Mouse (Mus musculus) MEL (cell line): ENCODE measurements around the gene Slc7a8. TPM values are rescaled to one million over a fixed set of nuclear protein-coding genes. Genes with fewer than 3 reads are reported as not detected.

Experiments
- DNase-seq: peaks from one replicate; pipeline ENCODE4 v3.0.0; 2011; ENCODE audit warnings: low read depth, low spot score
- H3K27ac ChIP-seq: 2 replicates; pipeline ENCODE4 v1.5.1; 2012; ENCODE audit warnings: low read depth, mild to moderate bottlenecking, control low read depth, low read length, moderate library complexity; ENCODE audit not compliant: control insufficient read depth
- H3K27me3 ChIP-seq, 2 experiments: fragments of 150-350 bp in 1 of 2; sonication (generic) in 1 of 2; 2 replicates each; pipeline ENCODE4 v1.6.1; 2012; ENCODE audit warnings: low read length in 2 of 2, mild to moderate bottlenecking in 2 of 2, improper control_type of control experiment in 1 of 2, moderate library complexity in 1 of 2; ENCODE audit not compliant: insufficient read depth in 2 of 2, control insufficient read depth in 1 of 2
- H3K36me3 ChIP-seq, 2 experiments: 2 replicates each; pipeline ENCODE4 v1.6.1; 2012 to 2014; ENCODE audit warnings: low read length in 2 of 2, improper control_type of control experiment in 1 of 2, inconsistent platforms in 1 of 2, mild to moderate bottlenecking in 1 of 2; ENCODE audit not compliant: insufficient read depth in 2 of 2, control insufficient read depth in 1 of 2
- H3K4me1 ChIP-seq, 2 experiments: fragments of 150-350 bp in 1 of 2; sonication (generic) in 1 of 2; 2 replicates each; pipeline ENCODE4 v1.6.1; 2012; ENCODE audit warnings: low read length in 2 of 2, improper control_type of control experiment in 1 of 2, mild to moderate bottlenecking in 1 of 2; ENCODE audit not compliant: insufficient read depth in 2 of 2, control insufficient read depth in 1 of 2
- H3K4me3 ChIP-seq, 2 experiments: fragments of 150-350 bp in 1 of 2; sonication (generic) in 1 of 2; 2 replicates each; pipeline ENCODE4 v1.5.1; 2012; ENCODE audit warnings: low read depth in 2 of 2, low read length in 2 of 2, mild to moderate bottlenecking in 2 of 2, moderate library complexity in 2 of 2, control low read depth in 1 of 2, improper control_type of control experiment in 1 of 2; ENCODE audit not compliant: control insufficient read depth in 1 of 2, insufficient read depth in 1 of 2
- H3K79me2 ChIP-seq: 2 replicates; pipeline ENCODE4 v1.6.1; 2012; ENCODE audit warnings: mild to moderate bottlenecking, low read length, moderate library complexity; ENCODE audit not compliant: control insufficient read depth, poor library complexity, insufficient read depth
- H3K9ac ChIP-seq: 2 replicates; pipeline ENCODE4 v1.6.1; 2012; ENCODE audit warnings: low read depth, mild to moderate bottlenecking, control low read depth, low read length, moderate library complexity; ENCODE audit not compliant: control insufficient read depth, poor library complexity, severe bottlenecking
- H3K9me3 ChIP-seq: fragments of 150-350 bp; sonication (generic); replicated peaks from 2 replicates; pipeline ENCODE4 v1.6.1; 2012; ENCODE audit warnings: mild to moderate bottlenecking, low read length, improper control_type of control experiment, moderate library complexity; ENCODE audit not compliant: insufficient read depth
- BHLHE40 ChIP-seq: IDR thresholded peaks from 2 replicates; pipeline ENCODE4 v1.6.1; 2012; ENCODE audit warnings: low read depth, mild to moderate bottlenecking, inconsistent platforms, low read length, improper control_type of control experiment, borderline replicate concordance
- CTCF ChIP-seq, 3 experiments: IDR thresholded peaks in 2 of 3; conservative IDR thresholded peaks in 1 of 3; 2 replicates each; pipeline ENCODE4 v1.5.1; 2011 to 2012; ENCODE audit warnings: low read length in 3 of 3, low read depth in 2 of 3, mild to moderate bottlenecking in 2 of 3, improper control_type of control experiment in 1 of 3, inconsistent platforms in 1 of 3, mixed read lengths in 1 of 3, moderate library complexity in 1 of 3; ENCODE audit not compliant: control insufficient read depth in 1 of 3, insufficient read depth in 1 of 3, poor library complexity in 1 of 3, severe bottlenecking in 1 of 3
- E2F4 ChIP-seq: IDR thresholded peaks from 2 replicates; pipeline ENCODE4 v1.6.1; 2011; ENCODE audit warnings: low read depth, low read length, improper control_type of control experiment, borderline replicate concordance
- ELF1 ChIP-seq: IDR thresholded peaks from 2 replicates; pipeline ENCODE4 v1.6.1; 2014; ENCODE audit warnings: low read depth, mild to moderate bottlenecking, inconsistent platforms, low read length, improper control_type of control experiment, moderate library complexity
- EP300 ChIP-seq, 2 experiments: IDR thresholded peaks; 2 replicates each; pipeline ENCODE4 v1.6.1; 2011; ENCODE audit warnings: improper control_type of control experiment in 2 of 2, low read length in 2 of 2, low read depth in 1 of 2, mild to moderate bottlenecking in 1 of 2
- ETS1 ChIP-seq: IDR thresholded peaks from 2 replicates; pipeline ENCODE4 v1.6.1; 2012; ENCODE audit warnings: low read depth, mild to moderate bottlenecking, inconsistent platforms, low read length, improper control_type of control experiment, moderate library complexity
- GATA1 ChIP-seq: IDR thresholded peaks from 2 replicates; pipeline ENCODE4 v1.6.1; 2011; ENCODE audit warnings: low read depth, low read length, improper control_type of control experiment
- HCFC1 ChIP-seq: IDR thresholded peaks from 2 replicates; pipeline ENCODE4 v1.6.1; 2012; ENCODE audit warnings: low read depth, mild to moderate bottlenecking, inconsistent platforms, low read length, improper control_type of control experiment, moderate library complexity
- JUND ChIP-seq: IDR thresholded peaks from 2 replicates; pipeline ENCODE4 v1.6.1; 2011; ENCODE audit warnings: low read depth, mild to moderate bottlenecking, improper control_type of control experiment, low read length
- KAT2A ChIP-seq: conservative IDR thresholded peaks from 2 replicates; pipeline ENCODE4 v1.6.1; 2012; ENCODE audit warnings: low read depth, low read length, improper control_type of control experiment, inconsistent platforms
- MAFK ChIP-seq: IDR thresholded peaks from 2 replicates; pipeline ENCODE4 v1.6.1; 2011; ENCODE audit warnings: low read depth, mild to moderate bottlenecking, low read length, improper control_type of control experiment, borderline replicate concordance
- MAX ChIP-seq: IDR thresholded peaks from 2 replicates; pipeline ENCODE4 v1.6.1; 2011; ENCODE audit warnings: low read length, improper control_type of control experiment
- MAZ ChIP-seq: IDR thresholded peaks from 2 replicates; pipeline ENCODE4 v1.6.1; 2012; ENCODE audit warnings: low read depth, mild to moderate bottlenecking, inconsistent platforms, low read length, improper control_type of control experiment
- MYB ChIP-seq: IDR thresholded peaks from 2 replicates; pipeline ENCODE4 v1.6.1; 2011; ENCODE audit warnings: mild to moderate bottlenecking, low read depth, low read length, improper control_type of control experiment
- NRF1 ChIP-seq: IDR thresholded peaks from 2 replicates; pipeline ENCODE4 v1.6.1; 2014; ENCODE audit warnings: low read depth, mild to moderate bottlenecking, inconsistent platforms, low read length, improper control_type of control experiment, moderate library complexity; ENCODE audit not compliant: poor library complexity, insufficient read depth, severe bottlenecking
- POLR2A ChIP-seq, 2 experiments: IDR thresholded peaks; 2 replicates each; pipeline ENCODE4 v1.6.1; 2011 to 2012; ENCODE audit warnings: low read length in 2 of 2, mild to moderate bottlenecking in 2 of 2, control low read depth in 1 of 2, improper control_type of control experiment in 1 of 2, low read depth in 1 of 2, moderate library complexity in 1 of 2; ENCODE audit not compliant: control insufficient read depth in 1 of 2, insufficient read depth in 1 of 2, poor library complexity in 1 of 2
- RAD21 ChIP-seq: IDR thresholded peaks from 2 replicates; pipeline ENCODE4 v1.6.1; 2011; ENCODE audit warnings: mild to moderate bottlenecking, low read depth, low read length, improper control_type of control experiment
- SMC3 ChIP-seq: IDR thresholded peaks from 2 replicates; pipeline ENCODE4 v1.6.1; 2011; ENCODE audit warnings: low read depth, low read length, improper control_type of control experiment
- TBP ChIP-seq: IDR thresholded peaks from 2 replicates; pipeline ENCODE4 v1.8.0; 2011; ENCODE audit warnings: low read depth, low read length, improper control_type of control experiment
- TCF12 ChIP-seq: IDR thresholded peaks from 2 replicates; pipeline ENCODE4 v1.6.1; 2014; ENCODE audit warnings: low read depth, mild to moderate bottlenecking, inconsistent platforms, low read length, improper control_type of control experiment, moderate library complexity
- UBTF ChIP-seq: IDR thresholded peaks from 2 replicates; pipeline ENCODE4 v1.6.1; 2012; ENCODE audit warnings: low read depth, mild to moderate bottlenecking, inconsistent platforms, low read length, improper control_type of control experiment, moderate library complexity, borderline replicate concordance; ENCODE audit not compliant: insufficient read depth
- USF2 ChIP-seq, 2 experiments: IDR thresholded peaks; 2 replicates each; pipeline ENCODE4 v1.6.1; 2011 to 2012; ENCODE audit warnings: improper control_type of control experiment in 2 of 2, low read length in 2 of 2, borderline replicate concordance in 1 of 2, inconsistent platforms in 1 of 2, low read depth in 1 of 2, mild to moderate bottlenecking in 1 of 2; ENCODE audit not compliant: insufficient read depth in 1 of 2
- ZMIZ1 ChIP-seq: IDR thresholded peaks from 2 replicates; pipeline ENCODE4 v1.6.1; 2012; ENCODE audit warnings: low read depth, mild to moderate bottlenecking, inconsistent platforms, low read length, improper control_type of control experiment, moderate library complexity
- polyA plus RNA-seq, 2 experiments: library from polyadenylated mRNA; stranded (reverse) in 1 of 2; unstranded in 1 of 2; fragments of >175 nt in 1 of 2; fragments of >200 nt in 1 of 2; gene quantifications; 2 replicates each; pipeline versions ENCODE4 v1.2.1 to v1.2.4; 2012; ENCODE audit warnings: low replicate concordance in 2 of 2, low read depth in 1 of 2; ENCODE audit not compliant: insufficient read length in 2 of 2, insufficient read depth in 1 of 2, missing spikeins in 1 of 2
- total RNA-seq: library from RNA; depleted of rRNA; stranded (reverse); fragments of 300-350 nt; gene quantifications from 2 replicates; pipeline ENCODE4 v1.2.3, GENCODE M21; 2012

Slc7a8 gene
- total and polyA plus RNA-seq, 3 experiments: 0.08 to 0.29 TPM; not detected in 1

DNA sequence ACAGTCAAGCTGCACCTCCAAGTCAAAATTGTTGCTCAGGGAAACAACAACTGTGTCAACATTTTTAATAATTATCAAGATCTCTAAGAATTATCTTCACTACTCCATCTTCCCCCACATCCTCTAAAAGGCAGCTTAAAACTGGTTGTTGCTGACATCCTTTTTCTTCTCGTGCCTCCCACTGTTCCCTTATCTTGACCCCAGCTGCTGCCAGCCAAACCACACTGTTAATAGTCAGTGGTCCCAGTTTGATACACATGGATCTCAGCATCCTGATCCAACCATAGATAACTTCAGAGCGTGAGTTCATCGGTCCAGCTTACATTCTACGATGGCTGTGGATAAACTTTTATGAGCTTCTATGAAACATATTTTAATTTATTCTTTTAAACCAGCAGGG, 3.9 kb downstream of the Slc7a8 start:
- DNase-seq: no peak
- peak; percentile 57 for TF ChIP-seq ETS1
- no peak for TF ChIP-seq MAZ
- peak; percentile 73; the same call in 1 of the 2 replicates for TF ChIP-seq GATA1
- TF ChIP-seq CTCF (IDR thresholded peaks at IDR 0.05 in 2 of 3, conservative IDR thresholded peaks at IDR 0.05 in 1 of 3; ENCODE audit: control insufficient read depth in 1 of 3, insufficient read depth in 1 of 3, low read depth in 2 of 3, low read length in 3 of 3, poor library complexity in 1 of 3, severe bottlenecking in 1 of 3): no peak
- no peak for TF ChIP-seq RAD21
- TF ChIP-seq BHLHE40: no peak
- no peak for TF ChIP-seq MAFK
- no peak for TF ChIP-seq NRF1
- no peak for TF ChIP-seq E2F4
- TF ChIP-seq EP300 (IDR thresholded peaks at IDR 0.05; ENCODE audit: low read depth in 1 of 2, low read length in 2 of 2): peak in 1 of 2 experiments; percentile 47; a peak in 1 of 4 replicates
- peak; percentile 53; the same call in 1 of the 2 replicates for TF ChIP-seq TCF12
- no peak for TF ChIP-seq HCFC1
- no peak for TF ChIP-seq ELF1
- Histone ChIP-seq H3K79me2 (no peaks in the 10 kb centered on the region), H3K4me3 (no peak overlapping the region), H3K27me3 (peaks cover 7 to 11% of the 10 kb centered on the region in 2 experiments), H3K9ac (no peak overlapping the region), H3K36me3 (peaks cover 0 to 8% of the 10 kb centered on the region in 2 experiments; a peak in 2 of 4 replicates), H3K9me3 (no peaks in the 10 kb centered on the region), H3K27ac (no peak overlapping the region), H3K4me1 (peaks cover 0 to 9% of the 10 kb centered on the region in 2 experiments; a peak in 1 of 4 replicates)

DNA sequence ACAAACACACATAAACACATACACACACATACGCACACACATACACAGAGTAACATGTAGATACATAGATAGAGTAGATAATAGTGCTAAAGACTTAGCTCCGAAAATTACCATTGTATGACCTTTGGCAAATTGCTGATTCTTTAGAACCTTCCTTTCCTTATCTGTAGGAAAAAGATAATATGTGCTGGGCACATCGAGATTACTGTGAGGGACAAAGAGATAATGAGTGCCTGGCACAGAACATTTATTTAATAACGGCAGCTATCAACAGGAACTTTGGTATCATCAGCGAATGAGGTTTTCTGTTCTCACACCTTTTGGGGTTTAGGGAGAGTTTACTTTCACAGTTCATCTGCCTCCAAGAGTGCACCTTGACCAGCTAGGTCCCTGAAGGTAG, 5.0 kb downstream of the Slc7a8 start:
- Histone ChIP-seq H3K9me3 (no peaks in the 10 kb centered on the region), H3K27ac (no peak overlapping the region), H3K36me3 (peaks cover 0 to 8% of the 10 kb centered on the region in 2 experiments; a peak in 2 of 4 replicates), H3K4me1 (peaks cover 0 to 9% of the 10 kb centered on the region in 2 experiments; a peak in 1 of 4 replicates), H3K9ac (no peak overlapping the region), H3K79me2 (no peaks in the 10 kb centered on the region), H3K27me3 (peaks cover 7 to 11% of the 10 kb centered on the region in 2 experiments), H3K4me3 (no peak overlapping the region)
- no peak for TF ChIP-seq JUND
- TF ChIP-seq POLR2A (IDR thresholded peaks at IDR 0.05; ENCODE audit: control insufficient read depth in 1 of 2, insufficient read depth in 1 of 2, low read depth in 1 of 2, low read length in 2 of 2, poor library complexity in 1 of 2): no peak
- peak; percentile 61 for TF ChIP-seq GATA1
- peak; percentile 51 to 56; a peak in 3 of 4 replicates for TF ChIP-seq EP300 (IDR thresholded peaks at IDR 0.05; ENCODE audit: low read depth in 1 of 2, low read length in 2 of 2)
- TF ChIP-seq UBTF: no peak
- TF ChIP-seq ETS1: 0 out of 2 replicates have a peak, but pooled peaks have one; percentile 19
- TF ChIP-seq KAT2A: no peak
- TF ChIP-seq HCFC1: no peak
- no peak for TF ChIP-seq MAX
- no peak for TF ChIP-seq MYB
- no peak for TF ChIP-seq NRF1
- TF ChIP-seq TBP: no peak
- TF ChIP-seq USF2 (IDR thresholded peaks at IDR 0.05; ENCODE audit: borderline replicate concordance in 1 of 2, insufficient read depth in 1 of 2, low read depth in 1 of 2, low read length in 2 of 2): no peak
- TF ChIP-seq BHLHE40: no peak
- no peak for TF ChIP-seq ZMIZ1
- TF ChIP-seq SMC3: no peak
- TF ChIP-seq TCF12: peak; percentile 18; the same call in 1 of the 2 replicates
- no peak for DNase-seq
